Mouse (Mus musculus): ENCODE data around the gene Brcc3. TPM values are rescaled to one million over a fixed set of nuclear protein-coding genes. Genes with fewer than 3 reads are reported as not detected.

The Brcc3 gene
- total RNA-seq (2023) = 25.5 to 28.9 TPM (median 26.3 TPM) in 4 replicates

DNA sequence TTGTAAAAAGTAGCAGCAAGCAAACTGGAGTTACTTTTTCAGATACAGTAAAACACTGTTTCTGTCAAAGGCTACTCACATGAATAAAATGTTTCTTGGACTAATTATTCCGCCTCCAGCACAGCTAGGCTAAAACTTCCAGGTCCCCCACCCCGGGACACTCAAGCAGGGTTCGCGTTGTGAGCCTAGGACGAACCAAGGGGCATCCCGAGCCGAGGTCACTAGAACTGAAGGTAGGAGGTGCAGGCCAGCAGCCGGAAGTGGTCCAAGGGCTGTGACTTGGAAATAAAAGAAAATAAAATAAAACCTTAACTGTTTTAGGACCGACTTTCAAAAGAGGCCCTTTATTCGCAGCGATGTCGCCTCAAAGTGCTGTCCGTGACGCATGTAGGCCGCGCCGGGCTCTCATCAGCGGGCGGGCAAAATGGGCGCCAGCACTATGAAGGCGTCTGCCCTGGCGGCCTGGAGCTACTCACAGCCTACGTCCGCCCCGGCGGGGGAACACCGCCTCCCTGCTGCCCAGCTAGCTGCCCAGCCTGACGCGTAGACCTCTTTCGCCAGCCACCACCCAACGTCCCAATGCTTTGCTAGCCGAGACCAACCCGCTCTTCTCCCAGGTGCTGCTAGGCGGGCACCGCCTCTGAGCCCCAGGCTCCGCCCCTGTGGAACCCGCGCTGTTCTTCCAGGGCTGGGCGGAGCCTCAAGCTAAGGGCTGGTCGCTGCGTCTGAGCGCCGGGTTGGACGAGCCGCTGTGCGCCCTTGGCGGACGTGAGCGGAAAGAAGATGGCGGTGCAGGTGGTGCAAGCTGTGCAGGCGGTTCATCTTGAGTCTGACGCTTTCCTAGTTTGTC lies at the start of gene Brcc3, which contains the start of the genes Cmc4 and Mtcp1:
Brcc3 (plus strand) TSS at position 693 of the 850 bp plus-strand sequence.
Cmc4 (minus strand) TSS at position 649 of the 850 bp plus-strand sequence.
Mtcp1 (minus strand) TSS at position 653 of the 850 bp plus-strand sequence.

DNA sequence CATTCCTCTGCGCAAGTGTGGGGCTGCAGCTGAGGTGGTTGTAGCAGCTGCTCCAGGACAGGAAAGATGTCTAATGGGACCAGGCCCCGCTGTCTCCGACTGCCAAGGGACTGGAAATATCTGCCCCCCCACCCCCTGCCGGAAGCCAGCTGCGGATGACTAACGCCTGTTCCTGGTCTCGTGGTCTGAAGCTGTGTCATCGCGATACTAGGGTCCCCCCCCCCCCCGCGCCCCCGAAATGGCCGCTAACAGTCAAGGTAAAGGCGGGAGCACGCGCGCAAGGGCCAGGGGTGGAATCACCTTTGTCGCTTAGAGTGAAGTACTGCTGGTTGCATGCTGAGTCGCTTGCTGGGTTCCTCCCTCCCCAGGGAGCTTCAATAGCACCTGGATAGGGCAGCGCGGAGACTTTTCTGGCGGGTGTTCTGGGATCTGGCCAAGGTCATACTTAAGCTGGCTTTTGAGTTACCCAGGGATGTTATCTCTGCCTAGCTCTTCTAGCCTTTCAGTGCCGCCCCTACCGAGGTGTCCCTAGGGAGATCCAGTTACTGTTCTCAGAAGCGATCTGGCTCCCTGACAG lies 34.1 kb upstream of the Brcc3 start, which contains the start of the genes Fundc2 and F8:
Fundc2 (plus strand) TSS at position 205 of the 577 bp plus-strand sequence.
F8 (minus strand) TSS at position 421 of the 577 bp plus-strand sequence.

Other genes starting within 250 kb of the Brcc3 start
- gene Fundc2, start 34.2 kb upstream of the Brcc3 start, total RNA-seq (2023) = 22.2 to 46.3 TPM (median 31.4 TPM) in 4 replicates
- gene F8, start 34.0 kb upstream of the Brcc3 start, total RNA-seq (2023) = 0.21 to 1.4 TPM (median 0.58 TPM) in 4 replicates
- gene Cmc4, start within 50 bp of the Brcc3 start, total RNA-seq (2023) = 12.9 to 17.9 TPM (median 15.3 TPM) in 4 replicates
- 14.2 to 18.4 TPM (median 17.9 TPM) in 4 replicates for gene Mtcp1, start within 50 bp of the Brcc3 start, total RNA-seq (2023)
- gene Vbp1, start 97.7 kb downstream of the Brcc3 start, total RNA-seq (2023) = 70.1 to 79.3 TPM (median 73.7 TPM) in 4 replicates
- 0.16 to 0.33 TPM (median 0.33 TPM) in 3 of 4 replicates, not detected in the other for gene Rab39b, start 161.6 kb downstream of the Brcc3 start, total RNA-seq (2023)

Data from B cell, adult 62 days (primary cell).